Mouse (Mus musculus) left cerebral cortex, postnatal 36 days (tissue): ENCODE measurements around the gene Fzd9. TPM values are rescaled to one million over a fixed set of nuclear protein-coding genes. Genes with fewer than 3 reads are reported as not detected.

Experiments
- DNase-seq, 2 experiments: peaks; one replicate each; pipeline ENCODE4 v3.0.0; 2021 to 2022; ENCODE audit warnings: low spot score in 2 of 2, mixed read lengths in 1 of 2
- intact Hi-C: fragments of 180-260 bp; cut with DNase I; formaldehyde crosslinking; loops from one replicate; pipeline ENCODE4 v1.15.1; 2025
- total RNA-seq, 2 experiments: library from RNA; stranded (reverse); gene quantifications; 2 replicates each; pipeline ENCODE4 v1.2.3; 2021

The Fzd9 gene
- total RNA-seq: 1 to 10 TPM; 5.1 to 6.7 TPM

DNA sequence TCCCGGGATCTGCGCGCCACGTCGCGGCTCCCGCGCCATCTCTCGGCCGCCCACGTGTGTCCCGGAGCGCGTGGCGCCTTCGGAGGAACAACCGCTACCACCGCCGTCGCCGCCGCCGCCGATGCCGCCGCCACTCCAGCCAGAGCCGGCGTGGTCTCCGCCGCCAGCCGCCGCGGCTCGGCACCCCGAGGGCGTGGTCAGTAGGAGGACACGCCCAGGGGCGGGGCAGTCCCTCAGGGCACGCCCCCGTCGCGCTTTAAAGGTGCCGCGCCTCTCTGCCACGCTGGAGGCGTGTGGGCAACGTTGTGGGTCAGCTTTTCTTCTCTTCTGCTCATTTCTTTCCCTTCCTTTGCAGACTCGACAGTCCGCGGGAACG, at the start of gene Fzd9:
Fzd9 (minus strand) TSS at position 152 of the 376 bp plus-strand sequence.
- DNase-seq: peak; percentile 83 to 84
- intact Hi-C loops: no loop called here

DNA sequence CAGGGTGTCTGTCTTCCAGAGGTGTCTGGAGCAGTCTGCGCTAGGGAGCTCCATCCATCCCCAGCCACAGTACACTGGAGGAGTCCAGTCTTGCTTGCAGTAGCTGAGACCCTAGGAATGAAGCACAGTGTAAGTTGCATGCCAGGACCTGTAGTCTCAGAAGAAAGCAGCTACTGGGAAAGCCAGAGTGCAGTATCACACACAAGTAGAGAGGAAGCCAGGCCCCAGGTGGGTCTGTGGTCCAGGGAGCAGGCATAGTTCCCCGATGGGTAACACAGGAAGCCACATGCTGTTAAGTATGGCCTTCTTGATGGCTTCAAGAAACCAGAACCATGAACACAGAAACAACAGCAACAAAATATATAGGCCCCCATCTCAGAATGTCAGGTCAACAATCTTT, 41.0 kb upstream of the Fzd9 start:
- intact Hi-C loops: no loop called here

DNA sequence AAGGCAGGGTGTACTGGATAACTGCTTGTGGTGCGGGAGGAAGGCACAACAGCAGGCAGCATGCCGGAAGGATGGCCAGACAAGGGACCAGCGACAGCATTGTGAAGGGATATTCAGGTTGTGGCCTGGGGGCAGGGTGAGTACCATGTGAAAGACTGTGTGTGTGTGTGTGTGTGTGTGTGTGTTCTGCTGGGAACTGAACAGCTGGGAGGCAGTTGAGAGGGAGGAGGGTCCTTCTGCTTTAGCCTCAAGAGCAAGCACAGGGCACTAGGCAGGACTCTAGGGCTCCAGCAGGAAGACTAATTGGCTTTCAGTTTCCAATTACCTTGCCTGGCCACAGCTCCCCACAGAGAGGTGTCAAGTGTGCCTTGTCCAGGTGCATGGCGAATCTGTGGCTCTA, 40.2 kb upstream of the Fzd9 start:
- intact Hi-C loops: no loop called here
- DNase-seq: no peak

More for the DNA sequence above, 41.0 kb upstream of the Fzd9 start:
- DNase-seq: no peak

DNA sequence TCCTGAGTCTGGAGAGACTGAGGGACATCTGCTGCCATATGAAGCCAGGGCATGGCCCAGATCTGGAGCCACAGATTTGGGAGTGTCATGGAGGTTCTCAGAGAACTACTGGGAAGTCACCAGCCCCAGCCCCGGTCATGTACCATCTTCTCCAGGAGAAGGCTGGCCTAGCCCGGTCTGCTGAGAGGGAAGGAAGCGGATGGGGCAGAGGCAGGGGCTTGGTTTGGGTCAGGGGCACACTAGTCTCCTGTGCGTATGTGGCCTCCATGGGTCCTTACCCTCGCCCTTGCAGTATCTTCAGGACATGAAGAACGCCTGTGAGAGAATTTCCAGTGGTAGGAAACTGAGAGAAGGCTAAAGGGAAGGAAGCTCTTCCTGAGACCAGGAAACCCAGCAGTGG, 39.7 kb upstream of the Fzd9 start:
- intact Hi-C loops: no loop called here
- no peak for DNase-seq

DNA sequence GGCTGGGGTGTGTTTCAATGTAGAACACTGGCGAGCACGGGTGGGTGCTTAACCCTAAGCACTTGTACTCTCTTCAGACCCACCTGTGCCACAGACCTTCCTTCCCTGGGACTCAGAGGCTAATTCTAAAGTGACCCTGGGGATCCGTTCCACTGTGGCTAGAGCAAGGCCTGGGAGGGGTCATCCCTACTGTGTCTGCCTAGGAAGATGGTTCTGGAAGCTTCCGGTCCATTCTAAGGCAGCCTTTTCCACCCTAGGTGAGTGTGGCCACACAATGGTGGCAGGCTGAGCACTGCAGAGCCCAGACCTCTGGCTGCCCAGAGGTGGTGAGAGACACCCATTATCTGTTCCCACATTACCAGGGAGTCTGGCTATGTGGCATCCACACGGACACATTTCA, 35.9 kb upstream of the Fzd9 start:
- DNase-seq: no peak
- intact Hi-C loops: loop anchor here (1.0 to 10.0 kb wide), 2 partner anchors 51 to 172 kb away; no protein-coding TSS in a partner anchor

DNA sequence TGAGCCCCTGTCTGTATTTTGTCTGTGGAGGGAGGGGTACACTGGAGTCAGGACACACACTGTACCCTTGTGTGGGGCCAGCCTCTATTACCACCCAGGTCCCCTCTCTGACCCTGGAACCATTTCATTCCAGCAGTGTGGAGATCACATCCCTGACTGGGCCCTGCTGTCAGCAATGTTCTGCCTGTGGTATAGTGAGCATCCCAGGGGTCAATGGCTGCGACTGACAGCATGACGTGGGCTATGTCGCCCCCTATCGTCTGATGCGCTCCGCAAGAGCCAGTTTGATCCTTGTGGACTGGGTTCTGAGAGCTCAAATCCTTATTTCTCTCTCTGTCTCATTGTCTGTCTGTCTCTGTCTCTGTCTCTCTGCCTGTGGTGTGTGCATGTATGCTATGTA, 35.2 kb upstream of the Fzd9 start:
- peak; percentile 58 to 68 for DNase-seq
- intact Hi-C loops: loop anchor here (1.0 to 10.0 kb wide), 2 partner anchors 50 to 171 kb away; no protein-coding TSS in a partner anchor

DNA sequence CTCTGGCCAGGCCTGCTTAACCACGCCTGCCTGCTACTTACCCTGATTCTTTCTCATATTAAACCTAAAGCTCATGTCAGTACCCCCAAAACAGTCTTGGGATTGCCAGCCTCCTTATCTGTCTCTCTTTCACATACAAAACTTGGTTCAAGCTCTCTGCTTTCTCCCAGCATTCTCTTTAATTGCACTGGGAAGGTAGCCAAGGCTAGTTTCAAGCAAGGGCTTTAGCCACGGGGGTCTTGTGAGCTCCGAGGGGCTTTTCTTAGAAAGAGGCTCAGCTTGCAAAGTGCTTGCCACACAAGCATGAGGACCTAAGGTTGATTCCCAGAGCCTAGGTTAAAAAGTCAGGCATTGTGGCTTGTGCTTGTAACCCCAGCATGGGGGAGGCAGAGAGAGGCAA, 34.2 kb upstream of the Fzd9 start:
- DNase-seq: no peak
- intact Hi-C loops: loop anchor here (10.0 kb wide), 1 partner anchor 170 kb away; no protein-coding TSS in a partner anchor

DNA sequence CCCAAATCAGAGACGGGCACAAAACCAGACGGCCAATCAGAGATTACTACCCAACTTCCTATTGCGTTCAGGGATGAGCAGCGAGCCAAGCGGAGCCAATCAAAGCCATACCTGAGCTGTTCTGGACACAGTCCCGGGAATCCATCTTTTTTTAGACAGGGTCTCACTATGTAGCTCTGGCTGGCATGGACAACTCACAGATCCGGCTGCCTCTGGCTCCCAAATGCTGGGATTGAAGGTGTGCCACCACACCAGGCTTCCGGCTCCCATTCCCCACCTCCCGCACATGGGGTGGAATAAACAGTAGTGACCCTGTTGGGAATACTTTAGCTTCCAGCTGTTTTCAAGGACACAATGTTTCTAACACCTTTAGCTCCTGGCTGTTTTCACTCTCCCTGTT, 29.2 kb upstream of the Fzd9 start:
- DNase-seq: no peak
- intact Hi-C loops: loop anchor here (10.0 kb wide), 1 partner anchor 165 kb away; no protein-coding TSS in a partner anchor

DNA sequence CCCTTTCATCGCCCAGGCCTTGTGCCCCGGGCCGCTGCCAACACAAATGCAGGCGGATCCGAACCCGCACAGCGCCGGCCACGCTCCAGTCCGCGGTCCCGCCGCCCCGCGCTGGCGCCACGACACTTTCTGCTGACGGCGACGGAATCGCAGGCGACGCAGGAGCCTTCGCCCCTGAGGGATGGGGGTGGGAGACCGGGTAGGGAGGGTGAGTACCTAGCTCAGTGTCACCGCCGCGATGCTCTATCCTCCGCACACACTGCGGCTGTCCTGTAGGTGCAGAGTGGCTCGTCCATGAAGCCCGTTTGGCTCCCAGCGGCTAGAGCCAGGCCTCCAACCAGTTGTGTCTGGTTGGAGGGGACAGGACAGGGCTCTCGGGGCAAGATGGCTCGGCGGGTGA, 25.6 kb upstream of the Fzd9 start:
- DNase-seq: peak in 1 of 2 experiments; percentile 13
- intact Hi-C loops: no loop called here

DNA sequence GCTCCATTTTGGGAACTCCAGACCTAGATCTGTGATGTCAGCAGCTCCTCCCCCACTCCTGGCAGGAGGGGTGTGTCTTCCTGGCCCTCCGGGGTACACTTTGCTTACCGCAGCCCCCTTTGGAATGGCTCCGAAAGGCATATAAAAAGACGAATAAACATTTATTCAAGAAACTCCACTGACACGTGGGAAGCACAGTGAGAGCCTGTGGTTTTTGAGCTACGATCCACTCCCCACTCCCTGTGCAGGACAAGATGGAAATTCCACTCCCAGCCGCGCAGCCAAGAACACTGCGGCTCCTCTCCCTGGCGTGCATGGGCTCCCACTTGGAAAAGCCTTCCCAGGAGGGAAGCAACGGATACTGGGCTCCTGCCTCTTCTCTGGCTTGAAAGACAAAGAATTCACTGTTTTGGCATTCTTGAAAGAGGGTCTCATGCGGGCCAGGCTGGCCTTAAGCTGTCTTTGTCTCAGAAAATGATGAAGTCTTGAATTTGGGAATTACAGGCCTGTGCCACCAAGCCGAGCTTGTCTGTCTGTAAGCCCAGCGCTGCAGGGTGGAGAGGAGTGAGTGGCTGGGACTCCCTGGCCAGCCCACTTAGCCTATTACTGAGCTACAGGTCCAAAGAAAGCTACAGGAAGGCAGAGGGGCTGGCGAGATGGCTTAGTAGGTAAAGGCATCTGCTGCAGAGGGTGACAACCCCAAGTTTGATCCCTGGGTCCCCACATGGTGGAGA, 23.8 kb upstream of the Fzd9 start:
- DNase-seq: no peak
- intact Hi-C loops: no loop called here

DNA sequence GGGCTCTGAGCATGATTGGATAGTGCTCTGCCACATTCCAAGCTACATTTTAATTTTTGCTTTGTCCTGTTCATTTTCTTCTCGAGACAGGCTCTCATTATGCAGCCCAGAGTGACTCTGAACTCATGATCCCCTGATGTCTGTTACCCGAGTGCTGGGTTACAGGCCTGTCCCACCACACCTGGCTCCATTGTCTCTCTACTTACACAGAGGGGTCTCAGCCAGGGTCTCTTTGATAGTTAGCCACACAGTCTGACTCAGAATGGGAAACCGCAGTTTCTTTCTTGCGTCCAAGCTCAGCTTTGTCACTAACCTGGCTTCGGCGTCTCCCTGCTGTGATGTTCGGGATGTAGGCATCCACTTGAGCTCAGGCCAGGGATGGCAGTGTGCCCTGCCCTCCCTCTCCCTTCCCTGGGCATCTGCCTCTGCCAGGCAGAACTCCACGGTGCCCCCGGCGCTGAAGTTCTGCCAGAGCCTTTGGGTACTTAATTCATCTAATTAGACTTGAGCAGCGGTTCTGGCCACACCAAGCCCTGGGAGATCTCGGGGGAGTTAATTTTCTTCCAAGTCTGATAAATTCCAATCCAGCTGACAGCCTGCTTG, 20.6 kb upstream of the Fzd9 start:
- DNase-seq: peak in 1 of 2 experiments; percentile 23
- intact Hi-C loops: no loop called here

DNA sequence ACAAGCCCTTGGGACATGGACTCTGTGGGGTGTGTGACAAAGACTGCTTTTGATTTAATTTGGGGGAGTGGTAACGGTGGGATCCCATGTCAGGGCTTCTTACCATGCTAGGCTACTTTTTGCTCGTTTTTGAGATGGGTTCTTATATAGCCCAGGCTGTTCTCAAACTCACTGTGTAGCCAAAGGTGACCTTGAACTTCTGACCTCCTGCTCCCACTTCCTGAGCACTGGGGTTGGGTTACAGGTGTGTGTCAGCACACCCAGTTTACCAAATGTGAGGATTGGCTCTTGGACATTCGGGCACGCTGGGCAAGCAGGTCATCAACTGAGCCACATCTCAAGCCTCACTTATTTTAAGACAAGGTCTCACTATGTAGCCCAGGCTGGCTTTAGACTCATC, 19.3 kb upstream of the Fzd9 start:
- no peak for DNase-seq
- intact Hi-C loops: no loop called here

DNA sequence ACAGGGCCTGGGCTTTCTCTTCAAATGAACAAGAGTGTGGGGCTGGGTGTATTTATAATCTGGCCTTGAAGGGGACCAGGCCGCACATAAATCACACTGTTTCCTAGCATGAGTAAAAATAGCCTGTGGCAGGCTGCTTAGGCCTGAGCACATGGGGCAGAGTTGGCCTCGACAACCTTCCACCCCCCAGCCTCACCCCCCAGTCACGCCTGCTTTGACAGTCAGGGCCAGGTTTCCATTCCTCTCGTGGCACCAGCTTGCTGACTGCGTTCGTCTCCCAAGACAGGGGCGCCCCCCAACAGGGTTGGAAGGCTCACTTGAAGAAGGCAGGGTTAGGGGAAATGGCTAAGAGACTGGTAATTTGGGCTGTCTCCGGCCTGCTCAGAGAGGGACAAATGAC, 18.4 kb upstream of the Fzd9 start:
- intact Hi-C loops: no loop called here
- DNase-seq: no peak

DNA sequence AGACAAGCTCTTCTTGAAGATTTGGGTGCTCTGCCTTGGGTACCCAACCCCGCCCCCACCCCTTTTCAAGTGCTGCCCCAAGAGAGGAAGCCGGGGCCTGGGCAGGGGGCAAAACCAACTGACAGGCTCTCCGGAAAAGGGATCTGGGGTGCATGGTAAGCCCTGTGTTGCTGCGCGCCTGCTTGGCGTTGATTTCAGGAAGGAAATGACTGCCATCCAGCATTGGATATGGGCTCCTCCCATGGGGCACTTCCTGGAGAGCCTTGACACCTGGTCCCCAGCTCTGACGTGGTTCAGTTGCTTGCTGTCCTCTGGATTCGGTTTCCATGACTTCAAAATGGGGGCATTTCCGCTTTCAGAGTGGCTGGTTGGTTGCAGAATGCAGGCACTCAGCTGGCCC, 13.5 kb upstream of the Fzd9 start:
- no peak for DNase-seq
- intact Hi-C loops: no loop called here

DNA sequence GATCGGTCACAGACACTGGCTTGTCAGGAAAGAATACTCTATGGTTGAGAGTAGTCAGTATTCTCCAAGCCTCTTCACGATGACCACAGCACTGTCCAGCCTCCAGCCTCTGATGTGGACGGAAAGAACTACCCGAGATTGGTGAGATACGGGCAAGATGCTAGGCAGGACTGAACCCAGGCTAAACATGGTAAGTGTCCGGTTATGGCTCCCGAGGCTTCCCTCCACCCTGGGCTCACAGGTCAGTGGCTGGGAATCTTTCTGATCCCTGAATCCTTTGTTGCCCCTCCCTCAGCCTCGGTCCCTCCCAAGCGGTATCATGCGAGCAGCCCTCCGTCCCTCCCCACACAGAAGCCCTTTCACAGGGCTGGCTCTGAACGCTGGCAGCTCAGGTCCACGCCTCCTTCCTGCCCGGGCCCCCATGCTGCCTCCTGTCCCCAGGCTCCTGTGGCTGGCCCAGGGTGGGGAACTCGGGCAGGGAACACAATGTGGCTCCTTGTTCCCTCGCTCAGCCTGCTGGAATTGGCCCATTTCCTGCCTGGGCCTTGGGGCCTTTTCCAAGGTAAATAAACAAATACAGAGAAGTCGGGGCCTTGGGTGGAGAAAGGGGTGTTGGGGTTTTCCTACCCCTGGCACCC, 13.0 kb upstream of the Fzd9 start:
- intact Hi-C loops: no loop called here
- peak in 1 of 2 experiments; percentile 44 for DNase-seq

DNA sequence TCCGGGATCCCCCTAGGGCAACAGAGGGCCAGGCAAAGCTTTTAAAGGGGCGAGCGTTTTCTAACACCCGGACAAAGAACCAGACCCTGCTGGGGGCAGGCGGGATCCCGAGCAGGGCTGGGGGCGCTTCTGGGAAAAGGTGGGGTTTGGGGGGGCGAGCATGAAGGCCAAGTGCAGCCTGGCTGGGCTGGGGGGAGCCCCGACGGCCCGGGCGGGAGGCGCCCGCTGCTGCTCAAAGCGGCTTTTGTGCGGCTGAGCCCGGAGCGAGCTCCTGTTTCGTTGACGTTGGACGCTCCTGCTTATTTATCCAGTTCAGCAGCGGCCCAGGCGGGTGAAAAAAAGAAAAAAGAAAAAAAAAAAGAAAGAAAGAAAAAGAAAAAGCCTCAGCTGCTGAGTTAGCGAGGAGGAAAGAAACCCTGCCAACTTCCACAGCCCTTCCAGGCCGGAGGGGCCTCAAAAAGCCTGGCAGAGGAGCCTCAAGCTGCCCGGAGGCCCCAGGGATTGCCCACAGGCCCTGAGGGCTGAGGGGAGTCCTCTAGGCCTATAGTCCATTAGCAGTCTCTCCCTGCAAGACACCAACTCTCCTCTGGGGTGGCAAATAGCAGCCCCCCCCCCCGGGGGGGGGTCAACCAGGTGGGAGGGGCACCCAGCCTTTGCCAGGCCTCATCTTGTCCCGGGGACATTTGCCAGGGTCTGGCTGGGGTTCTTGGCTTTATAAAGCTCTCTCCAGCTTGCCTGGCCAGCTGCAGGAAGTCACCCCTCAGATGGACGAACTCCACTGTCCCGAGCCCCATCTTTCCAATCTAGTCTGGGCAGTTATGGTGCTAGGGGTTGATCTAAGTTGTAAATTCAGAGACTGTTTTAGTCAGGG, 7.5 kb upstream of the Fzd9 start:
- peak in 1 of 2 experiments; percentile 24 for DNase-seq
- intact Hi-C loops: no loop called here

DNA sequence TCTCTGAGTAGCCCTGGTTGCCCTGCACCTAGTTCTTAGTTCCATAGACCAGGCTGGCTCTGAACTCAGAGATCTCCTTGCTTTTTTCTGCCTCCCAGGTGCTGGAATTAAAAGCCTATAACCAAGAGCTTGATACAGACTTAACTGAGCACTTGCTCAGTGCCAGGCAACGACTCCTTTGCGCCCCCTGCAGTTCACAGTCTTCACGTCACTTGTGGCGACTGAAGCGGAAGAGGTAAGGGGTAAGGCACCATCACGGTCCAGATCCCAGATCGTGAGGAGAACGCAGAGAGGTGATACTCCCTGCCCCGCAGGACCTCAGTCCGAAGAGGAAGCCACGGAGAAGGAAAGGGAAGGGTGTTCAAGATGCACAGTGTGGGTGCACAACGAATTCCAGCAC, 6.5 kb upstream of the Fzd9 start:
- no peak for DNase-seq
- intact Hi-C loops: no loop called here

DNA sequence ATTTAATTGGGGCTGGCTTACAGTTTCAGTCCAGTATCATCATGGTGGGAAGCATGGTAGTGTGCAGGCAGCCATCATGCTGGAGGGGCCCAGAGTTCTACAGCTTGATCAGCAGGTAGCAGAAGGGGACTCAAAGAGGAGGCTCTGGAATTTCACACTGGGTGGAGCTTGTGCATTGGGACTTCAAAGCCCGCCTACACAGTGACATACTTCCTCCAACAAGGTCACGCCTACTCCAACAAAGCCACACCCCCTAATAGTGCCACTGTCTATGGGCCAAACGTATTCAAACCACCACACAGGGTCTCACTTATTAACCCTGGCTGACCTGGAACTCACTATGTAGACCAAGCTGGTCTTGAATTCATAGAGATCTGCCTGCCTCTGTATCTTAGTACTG, 5.1 kb upstream of the Fzd9 start:
- intact Hi-C loops: no loop called here
- no peak for DNase-seq

DNA sequence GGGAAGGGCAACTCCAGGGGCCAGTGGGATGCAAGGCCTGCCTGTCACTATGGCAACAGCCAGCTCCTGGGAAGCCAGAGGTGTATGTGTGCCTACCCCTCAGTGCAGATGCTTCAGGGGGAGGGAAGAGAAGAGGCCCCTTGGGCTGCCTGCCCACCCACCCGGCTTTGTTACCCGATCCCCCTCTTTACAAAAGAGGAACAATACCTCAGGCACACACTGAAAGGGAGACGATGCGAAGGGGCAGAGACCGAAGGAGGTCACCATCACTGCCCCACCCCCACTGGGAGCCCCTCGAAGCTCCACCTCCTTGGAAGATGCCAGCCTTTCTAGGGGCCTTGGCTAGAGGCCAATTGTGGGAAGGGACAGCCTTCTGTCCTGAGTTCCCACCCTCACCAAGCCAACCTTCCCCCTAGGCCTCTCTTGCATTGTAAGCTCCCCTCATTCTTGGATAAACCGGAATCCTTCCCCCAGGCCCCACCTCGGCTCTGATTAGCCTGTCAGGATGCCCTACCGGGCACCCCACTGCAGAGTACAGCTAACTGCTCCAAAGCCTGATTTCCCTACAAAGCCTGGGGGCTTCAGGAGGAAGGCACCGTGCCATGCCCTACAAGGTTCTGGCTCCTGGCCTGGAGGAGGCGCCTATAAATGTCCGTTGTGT, 2.8 kb upstream of the Fzd9 start:
- intact Hi-C loops: no loop called here
- DNase-seq: no peak
